Mouse (Mus musculus) liver, adult 2 months (tissue): Measurements from ENCODE around the gene Cd46. TPM values are rescaled to one million over a fixed set of nuclear protein-coding genes. Genes with fewer than 3 reads are reported as not detected.

Experiments
- DNase-seq: peaks from one replicate; pipeline ENCODE4 v3.0.0-alpha.2; 2011; ENCODE audit warnings: low read depth, low spot score; ENCODE audit errors: extremely low read depth
- H3K27ac ChIP-seq: fragments of 200-500 bp; replicated peaks from 2 replicates; pipeline ENCODE4 v1.5.1; 2012; ENCODE audit warnings: low read depth, mild to moderate bottlenecking, control low read depth, inconsistent platforms, low read length; ENCODE audit not compliant: insufficient read depth
- H3K27me3 ChIP-seq: fragments of 200-500 bp; 2 replicates; pipeline ENCODE4 v1.6.1; 2012; ENCODE audit warnings: mild to moderate bottlenecking, moderate library complexity, low read length, inconsistent platforms; ENCODE audit not compliant: control insufficient read depth, insufficient read depth
- H3K36me3 ChIP-seq: fragments of 200-500 bp; 2 replicates; pipeline ENCODE4 v1.6.1; 2012; ENCODE audit warnings: low read length, inconsistent platforms; ENCODE audit not compliant: control insufficient read depth, insufficient read depth
- H3K4me1 ChIP-seq: fragments of 200-500 bp; 2 replicates; pipeline ENCODE4 v1.6.1; 2011; ENCODE audit warnings: low read length; ENCODE audit not compliant: control insufficient read depth, insufficient read depth
- H3K4me3 ChIP-seq: fragments of 200-500 bp; 2 replicates; pipeline ENCODE4 v1.5.1; 2011; ENCODE audit warnings: low read depth, mild to moderate bottlenecking, control low read depth, low read length, moderate library complexity; ENCODE audit not compliant: insufficient read depth
- H3K79me2 ChIP-seq: fragments of 200-500 bp; 2 replicates; pipeline ENCODE4 v1.6.1; 2012; ENCODE audit warnings: inconsistent platforms, mild to moderate bottlenecking, low read length, moderate library complexity; ENCODE audit not compliant: control insufficient read depth, insufficient read depth
- H3K9ac ChIP-seq: fragments of 200-500 bp; 2 replicates; pipeline ENCODE4 v1.6.1; 2012; ENCODE audit warnings: low read depth, mild to moderate bottlenecking, control low read depth, inconsistent platforms, low read length
- CTCF ChIP-seq: fragments of 200-500 bp; IDR thresholded peaks from 2 replicates; pipeline ENCODE4 v1.5.1; 2011; ENCODE audit warnings: low read depth, low read length, control low read depth
- POLR2A ChIP-seq: fragments of 200-500 bp; IDR thresholded peaks from 2 replicates; pipeline ENCODE4 v1.6.1; 2011; ENCODE audit warnings: low read length, control low read depth; ENCODE audit not compliant: insufficient read depth; ENCODE audit errors: extremely low read depth
- WGBS: fragments of 180-500 bp; shearing (Covaris S2); methylation state at CpG from one replicate; pipeline ENCODE4 v1.1.7; 2018; 5-methylcytosine and 5-hydroxymethylcytosine counted together
- polyA plus RNA-seq: library from polyadenylated mRNA; depleted of rRNA; stranded (reverse); fragments of >200 nt; gene quantifications from 2 replicates; pipeline ENCODE4 v1.2.3, GENCODE M21; 2012
- total RNA-seq: library from RNA; depleted of rRNA; stranded (reverse); fragments of >200 nt; gene quantifications from 2 replicates; pipeline ENCODE4 v1.2.3, GENCODE M21; 2014

The Cd46 gene
- total and polyA plus RNA-seq, 2 experiments, result 0.20 to 1.1 TPM

GRCm38 (mm10) chr1:195018089-195018999 is 73.7 kb downstream of the Cd46 start:
- Histone ChIP-seq H3K27me3 (no peaks in the 10 kb centered on the region), H3K4me3 (peak overlapping the region; percentile 70), H3K27ac (peak overlapping the region; percentile 97), H3K36me3 (peaks cover 29% of the 10 kb centered on the region), H3K79me2 (peaks cover 32% of the 10 kb centered on the region), H3K9ac (peak overlapping the region; percentile 81), H3K4me1 (peaks cover 27% of the 10 kb centered on the region)
- WGBS, result 81% methylated on average over 9 of the region's 9 CpGs
- TF ChIP-seq POLR2A, result no peak
- no peak for TF ChIP-seq CTCF
- DNase-seq, result peak; percentile 94

GRCm38 (mm10) chr1:195017626-195018025 is 74.4 kb downstream of the Cd46 start:
- Histone ChIP-seq H3K27ac (peak overlapping the region; percentile 97), H3K4me1 (peaks cover 27% of the 10 kb centered on the region)
- TF ChIP-seq POLR2A, result no peak
- TF ChIP-seq CTCF, result no peak

GRCm38 (mm10) chr1:195016811-195017501 is 75.1 kb downstream of the Cd46 start:
- no peaks in the 10 kb centered on the region for H3K27me3 ChIP-seq
- peaks cover 27% of the 10 kb centered on the region for H3K4me1 ChIP-seq
- H3K4me3 ChIP-seq, result peak overlapping the region; percentile 58
- peak overlapping the region; percentile 67 for H3K9ac ChIP-seq
- DNase-seq, result peak; percentile 93
- peaks cover 37% of the 10 kb centered on the region for H3K79me2 ChIP-seq
- no peak for TF ChIP-seq POLR2A
- TF ChIP-seq CTCF, result peak; percentile 53; the same call in 1 of the 2 replicates
- 24% methylated on average over 11 of the region's 11 CpGs for WGBS
- H3K27ac ChIP-seq, result peak overlapping the region; percentile 97
- H3K36me3 ChIP-seq, result peaks cover 16% of the 10 kb centered on the region

More at GRCm38 (mm10) chr1:195017626-195018025, 74.4 kb downstream of the Cd46 start:
- peak; percentile 71 for DNase-seq
- Histone ChIP-seq H3K36me3 (peaks cover 22% of the 10 kb centered on the region), H3K27me3 (no peaks in the 10 kb centered on the region), H3K4me3 (peak overlapping the region; percentile 70), H3K79me2 (peaks cover 35% of the 10 kb centered on the region), H3K9ac (peak overlapping the region; percentile 81)
- WGBS, result 22% methylated on average over 4 of the region's 4 CpGs

GRCm38 (mm10) chr1:195015281-195015680 is 76.8 kb downstream of the Cd46 start:
- Histone ChIP-seq H3K27ac (peak overlapping the region; percentile 90), H3K27me3 (no peaks in the 10 kb centered on the region), H3K79me2 (peaks cover 40% of the 10 kb centered on the region), H3K9ac (no peak overlapping the region), H3K4me1 (peaks cover 27% of the 10 kb centered on the region), H3K4me3 (no peak overlapping the region), H3K36me3 (peaks cover 1% of the 10 kb centered on the region; the same call in 1 of the 2 replicates)
- WGBS, result 100% methylated on average over 1 of the region's 1 CpGs
- no peak for TF ChIP-seq CTCF
- DNase-seq, result no peak

GRCm38 (mm10) chr1:195014201-195014885 is 77.7 kb downstream of the Cd46 start:
- H3K79me2 ChIP-seq, result peaks cover 36% of the 10 kb centered on the region; the same call in 1 of the 2 replicates
- TF ChIP-seq POLR2A (no peak), CTCF (no peak)
- H3K27me3 ChIP-seq, result no peaks in the 10 kb centered on the region
- DNase-seq, result peak; percentile 87
- H3K4me3 ChIP-seq, result no peak overlapping the region
- no peaks in the 10 kb centered on the region for H3K36me3 ChIP-seq
- H3K4me1 ChIP-seq, result peaks cover 23% of the 10 kb centered on the region
- no peak overlapping the region for H3K9ac ChIP-seq
- 49% methylated on average over 3 of the region's 3 CpGs for WGBS
- peak overlapping the region; percentile 90 for H3K27ac ChIP-seq
